Mouse (Mus musculus): ENCODE measurements around the gene Mrgprb4. TPM values are rescaled to one million over a fixed set of nuclear protein-coding genes. Genes with fewer than 3 reads are reported as not detected.

The Mrgprb4 gene
- polyA plus RNA-seq (2016; fragmentation: Nextera tagmentation; extraction: Ambion mirVana), result not detected in 2 replicates

DNA sequence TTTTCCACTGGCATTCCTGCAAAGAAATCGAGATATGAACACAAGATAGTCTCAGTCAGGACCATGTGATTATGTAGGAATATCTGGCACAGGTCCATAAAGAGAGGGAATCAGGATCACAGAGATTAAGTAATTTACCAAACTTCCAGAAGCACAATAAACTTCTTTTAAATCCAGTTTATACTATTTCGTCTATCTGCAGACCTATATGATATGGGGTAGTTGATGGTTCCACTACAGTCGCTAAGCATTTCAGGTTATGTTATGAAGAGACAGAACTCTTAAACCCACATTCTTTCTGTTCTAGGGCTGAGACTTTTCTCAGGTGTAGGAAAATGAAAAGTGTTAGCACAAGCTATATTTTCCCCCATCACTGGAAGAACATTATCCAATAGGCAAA is at the start of gene Mrgprb4:
Gene Mrgprb4, minus strand, starts transcription at position 101 of the 400 bp plus-strand sequence.
- Histone ChIP-seq H3K4me3 (no peak within 1 kb of the TSS), H3K27me3 (replicated peaks) (no peaks in the 10 kb centered on the region), H3K4me1 (replicated peaks) (no peaks in the 10 kb centered on the region), H3K36me3 (no peaks in the 10 kb centered on the region), H3K27ac (ENCODE audit: poor library complexity, severe bottlenecking) (no peak within 1 kb of the TSS), H3K9me3 (replicated peaks) (peaks cover 5% of the 10 kb centered on the region; the same call in 1 of the 2 replicates), H3K9ac (no peak within 1 kb of the TSS), H3K4me2 (no peak within 1 kb of the TSS)
- 70% methylated on average over 3 of the region's 3 CpGs for WGBS
- no peak for ATAC-seq (ENCODE audit: insufficient number of reproducible peaks, low FRiP score)

DNA sequence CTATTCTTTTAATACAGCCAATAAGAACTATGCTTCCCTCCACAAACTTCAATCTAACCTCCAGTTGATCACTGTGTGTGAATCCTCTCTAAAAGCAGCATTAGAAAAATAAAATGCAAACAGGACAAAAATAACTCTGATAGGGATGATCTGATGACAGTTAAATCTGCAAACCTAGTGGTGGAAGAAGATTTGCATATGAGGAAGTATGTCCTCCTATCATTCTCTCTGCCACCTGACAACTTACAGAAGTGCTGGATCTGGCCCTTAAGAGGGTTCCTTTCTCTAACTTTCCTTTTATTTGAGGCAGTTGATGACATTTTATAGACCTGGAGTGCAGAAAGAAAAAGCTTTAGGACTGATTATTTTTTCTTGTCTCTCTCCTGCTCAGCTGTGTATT is 27.0 kb upstream of the Mrgprb4 start:
- Histone ChIP-seq H3K36me3 (no peaks in the 10 kb centered on the region), H3K9ac (no peak overlapping the region), H3K27ac (ENCODE audit: poor library complexity, severe bottlenecking) (no peak overlapping the region), H3K4me2 (no peak overlapping the region), H3K4me1 (replicated peaks) (no peaks in the 10 kb centered on the region), H3K27me3 (replicated peaks) (no peaks in the 10 kb centered on the region), H3K4me3 (no peak overlapping the region), H3K9me3 (replicated peaks) (peaks cover 5% of the 10 kb centered on the region)
- ATAC-seq (ENCODE audit: insufficient number of reproducible peaks, low FRiP score), result no peak

DNA sequence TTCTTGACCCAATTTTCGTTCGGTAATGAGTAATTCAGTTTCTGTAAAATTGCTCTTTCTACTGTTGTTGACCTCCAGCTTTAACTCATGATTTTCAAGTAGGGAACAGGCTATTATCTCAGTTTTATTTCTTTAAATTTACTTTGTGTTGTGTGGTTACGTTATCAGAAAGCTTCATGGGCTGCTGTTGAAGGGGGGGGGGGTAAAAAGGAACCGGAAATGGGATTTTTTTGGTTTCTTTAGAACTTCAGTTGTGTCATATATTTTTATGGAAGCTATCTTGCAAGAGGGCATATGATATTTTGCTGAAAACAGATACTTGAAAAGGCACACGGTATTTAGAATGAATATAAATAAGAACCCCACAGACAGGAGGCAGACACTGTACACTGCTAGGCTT is 26.0 kb upstream of the Mrgprb4 start:
- H3K9ac ChIP-seq, result no peak overlapping the region
- H3K4me1 ChIP-seq (replicated peaks), result no peaks in the 10 kb centered on the region
- H3K27me3 ChIP-seq (replicated peaks), result no peaks in the 10 kb centered on the region
- 69% methylated on average over 5 of the region's 5 CpGs for WGBS
- no peaks in the 10 kb centered on the region for H3K36me3 ChIP-seq
- H3K9me3 ChIP-seq (replicated peaks), result peaks cover 5% of the 10 kb centered on the region
- ATAC-seq (ENCODE audit: insufficient number of reproducible peaks, low FRiP score), result no peak
- no peak overlapping the region for H3K27ac ChIP-seq (ENCODE audit: poor library complexity, severe bottlenecking)
- H3K4me2 ChIP-seq, result no peak overlapping the region
- no peak overlapping the region for H3K4me3 ChIP-seq

DNA sequence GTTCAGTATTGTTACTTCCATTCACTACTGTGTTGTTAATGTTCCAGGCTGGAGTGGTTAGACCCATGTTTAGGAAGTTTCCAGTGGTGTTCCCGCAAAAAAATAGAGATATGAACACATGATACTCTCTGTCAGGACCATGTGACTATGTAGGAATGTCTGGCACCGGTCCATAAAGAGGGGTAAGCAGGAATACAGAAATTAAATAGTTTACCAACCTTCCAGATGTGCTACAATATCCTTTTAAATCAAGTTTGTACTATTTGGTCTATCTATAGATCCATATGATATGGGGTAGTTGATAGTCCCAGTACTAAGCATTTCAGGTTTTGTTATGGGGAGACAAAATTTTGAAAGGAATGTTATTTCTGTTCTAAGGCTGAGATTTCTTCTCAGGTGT is 30.2 kb downstream of the Mrgprb4 start, which contains the start of gene Mrgprb5:
Gene Mrgprb5, minus strand, starts transcription at position 101 of the 400 bp plus-strand sequence.
- ATAC-seq (ENCODE audit: insufficient number of reproducible peaks, low FRiP score), result no peak
- Histone ChIP-seq H3K9ac (no peak within 1 kb of the TSS), H3K27me3 (replicated peaks) (no peaks in the 10 kb centered on the region), H3K9me3 (replicated peaks) (no peaks in the 10 kb centered on the region), H3K4me2 (no peak within 1 kb of the TSS), H3K4me3 (no peak within 1 kb of the TSS), H3K27ac (ENCODE audit: poor library complexity, severe bottlenecking) (no peak within 1 kb of the TSS), H3K36me3 (no peaks in the 10 kb centered on the region), H3K4me1 (replicated peaks) (no peaks in the 10 kb centered on the region)
- 76% methylated on average over 2 of the region's 2 CpGs for WGBS

DNA sequence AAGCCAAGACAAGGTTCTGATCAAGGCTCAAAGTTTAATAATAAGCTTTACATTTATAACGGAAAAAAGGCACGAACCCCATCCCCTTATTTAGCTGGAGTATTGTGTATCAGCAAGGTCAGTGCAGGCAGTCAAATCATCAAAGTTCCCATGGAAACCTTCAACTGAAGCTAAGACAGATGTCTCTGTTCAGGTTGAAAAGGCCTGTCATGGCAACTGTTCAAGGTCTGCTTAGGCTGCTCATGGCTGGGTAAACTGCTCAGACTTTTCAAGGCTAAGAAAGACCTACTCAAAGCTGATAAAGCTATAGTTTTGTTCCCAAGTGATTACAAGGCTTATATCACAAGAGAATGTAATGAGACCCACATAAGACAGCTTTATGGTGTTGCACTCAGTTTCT is 31.6 kb downstream of the Mrgprb4 start:
- H3K4me1 ChIP-seq (replicated peaks), result no peaks in the 10 kb centered on the region
- no peaks in the 10 kb centered on the region for H3K9me3 ChIP-seq (replicated peaks)
- H3K27me3 ChIP-seq (replicated peaks), result no peaks in the 10 kb centered on the region
- WGBS, result 78% methylated on average over 2 of the region's 2 CpGs
- no peak overlapping the region for H3K4me2 ChIP-seq
- no peak overlapping the region for H3K27ac ChIP-seq (ENCODE audit: poor library complexity, severe bottlenecking)
- no peak overlapping the region for H3K9ac ChIP-seq
- H3K36me3 ChIP-seq, result no peaks in the 10 kb centered on the region
- no peak overlapping the region for H3K4me3 ChIP-seq
- no peak for ATAC-seq (ENCODE audit: insufficient number of reproducible peaks, low FRiP score)

Other genes starting within 250 kb of the Mrgprb4 start
- gene Mrgpra4, start 217.2 kb downstream of the Mrgprb4 start, polyA plus RNA-seq (2016; fragmentation: Nextera tagmentation; extraction: Ambion mirVana), result not detected in 2 replicates
- gene Mrgprx1, start 171.7 kb downstream of the Mrgprb4 start, polyA plus RNA-seq (2016; fragmentation: Nextera tagmentation; extraction: Ambion mirVana), result not detected in 2 replicates
- gene Mrgprb5, start 30.3 kb downstream of the Mrgprb4 start, polyA plus RNA-seq (2016; fragmentation: Nextera tagmentation; extraction: Ambion mirVana), result not detected in 2 replicates
- gene Mrgprb8, start 189.2 kb upstream of the Mrgprb4 start, polyA plus RNA-seq (2016; fragmentation: Nextera tagmentation; extraction: Ambion mirVana), result not detected in 2 replicates

Data from heart, embryonic 12.5 days (tissue).